Mouse (Mus musculus): ENCODE data around the gene Rev1.

- TF ChIP-seq CTCF (IDR thresholded peaks at IDR 0.05; ENCODE audit: low read depth, low read length) (no peak), POLR2A (IDR thresholded peaks at IDR 0.05; ENCODE audit: extremely low read depth, insufficient read depth, low read length) (no peak)
Measured at GRCm38 (mm10) chr1:38171874-38172273, 42.3 kb upstream of the Rev1 start.
